ENCODE assay signal across 22 mouse cellular contexts in genomic region chr3:109164644-109165043, GRCm38 (mm10). TPM values are rescaled to one million over a fixed set of nuclear protein-coding genes. Genes with fewer than 3 reads are reported as not detected.
A peak's percentile ranks its signal among the peaks of the same experiment; 100 is the strongest.
DNase-seq lines count a peak whose midpoint lies in the region; ATAC-seq and TF ChIP-seq lines count a peak whose summit lies in the region.
"Had no signal": no experiment of that assay in that cellular context is flagged by ENCODE, and none has a peak within 500 bp of the region (broad histone marks: within the 10 kb centered on the region; RNA-seq: fewer than 3 reads in every experiment).

No protein-coding gene starts in this region.

- no peak overlapping the region for H3K9ac ChIP-seq in hindbrain, embryonic 14.5 days
- H3K9ac ChIP-seq in hindbrain, postnatal 0 days (replicated peaks; ENCODE audit: low read length): no peak overlapping the region
- H3K9ac ChIP-seq: embryonic facial prominence, embryonic 15.5 days; forebrain, embryonic 12.5 days; hindbrain, embryonic 13.5 days had no signal

- DNase-seq in hindbrain, embryonic 14.5 days (ENCODE audit: low spot score): no peak
- no peak for DNase-seq in hindbrain, postnatal 0 days (ENCODE audit: low spot score)
- peak; percentile 81 for DNase-seq in Muller cell, postnatal 12 days (ENCODE audit: inconsistent ontology term)
- DNase-seq in fibroblast of lung, adult 2 months (ENCODE audit: low read depth): peak; percentile 41
- DNase-seq in kidney, adult 9 months: no peak
- no peak for DNase-seq in gastrocnemius, adult 2 months
- no peak for DNase-seq in left cerebral cortex, adult 11 months (ENCODE audit: low spot score)
- DNase-seq: adrenal gland, postnatal 25 days; B cell, adult 2 months; cerebellum, adult 11 months; cerebellum, adult 8-10 months; cerebellum, postnatal 14 days; embryo, embryonic 11 days; gastrocnemius, postnatal 14 days; heart, postnatal 14 days had no signal

- TF ChIP-seq CTCF in hindbrain, postnatal 0 days (IDR thresholded peaks at IDR 0.05; ENCODE audit: low read depth): no peak
- no peak for TF ChIP-seq CTCF in gastrocnemius, adult 2 months (IDR thresholded peaks at IDR 0.05)

- no peak overlapping the region for H3K4me3 ChIP-seq in hindbrain, embryonic 14.5 days (replicated peaks; ENCODE audit: low read length)
- H3K4me3 ChIP-seq in hindbrain, postnatal 0 days (ENCODE audit: low read length): no peak overlapping the region
- no peak overlapping the region for H3K4me3 ChIP-seq in gastrocnemius, adult 2 months
- H3K4me3 ChIP-seq: embryonic facial prominence, embryonic 15.5 days; forebrain, embryonic 12.5 days; hindbrain, embryonic 13.5 days had no signal

- no peaks in the 10 kb centered on the region for H3K4me1 ChIP-seq in hindbrain, embryonic 14.5 days (replicated peaks; ENCODE audit: control insufficient read depth, insufficient read depth, low read length)
- no peaks in the 10 kb centered on the region for H3K4me1 ChIP-seq in hindbrain, postnatal 0 days (ENCODE audit: insufficient read depth, low read length)
- H3K4me1 ChIP-seq: embryonic facial prominence, embryonic 15.5 days; forebrain, embryonic 12.5 days; hindbrain, embryonic 13.5 days had no signal

- no peak overlapping the region for H3K4me2 ChIP-seq in hindbrain, embryonic 14.5 days (replicated peaks)
- no peak overlapping the region for H3K4me2 ChIP-seq in hindbrain, postnatal 0 days (ENCODE audit: low read depth, low read length)
- H3K4me2 ChIP-seq: embryonic facial prominence, embryonic 15.5 days; forebrain, embryonic 12.5 days; hindbrain, embryonic 13.5 days had no signal

- ATAC-seq in hindbrain, embryonic 14.5 days (ENCODE audit: low FRiP score): 0 out of 2 replicates have a peak, but pooled peaks have one; percentile 21
- no peak for ATAC-seq in hindbrain, postnatal 0 days
- ATAC-seq: CD4-positive, CD25-positive, alpha-beta regulatory T cell, adult 4 months; forebrain, embryonic 16.5 days; intestine, embryonic 16.5 days had no signal

- no peaks in the 10 kb centered on the region for H3K27me3 ChIP-seq in hindbrain, embryonic 14.5 days (ENCODE audit: control insufficient read depth, insufficient read depth, low read length)
- H3K27me3 ChIP-seq in hindbrain, postnatal 0 days (ENCODE audit: insufficient read depth, low read length): no peaks in the 10 kb centered on the region
- H3K27me3 ChIP-seq: embryonic facial prominence, embryonic 15.5 days; forebrain, embryonic 12.5 days; hindbrain, embryonic 13.5 days had no signal

- H3K9me3 ChIP-seq in hindbrain, embryonic 14.5 days (ENCODE audit: control insufficient read depth, low read length): no peaks in the 10 kb centered on the region
- H3K9me3 ChIP-seq in hindbrain, postnatal 0 days (ENCODE audit: low read length): no peaks in the 10 kb centered on the region
- H3K9me3 ChIP-seq: embryonic facial prominence, embryonic 15.5 days; forebrain, embryonic 12.5 days; hindbrain, embryonic 13.5 days had no signal

- no peak overlapping the region for H3K27ac ChIP-seq in hindbrain, embryonic 14.5 days
- no peak overlapping the region for H3K27ac ChIP-seq in hindbrain, postnatal 0 days
- no peak overlapping the region for H3K27ac ChIP-seq in gastrocnemius, adult 2 months
- H3K27ac ChIP-seq: embryonic facial prominence, embryonic 15.5 days; forebrain, embryonic 12.5 days; hindbrain, embryonic 13.5 days had no signal

- intact Hi-C loops in gastrocnemius, adult 2 months (cut with DNase I): no loop called here

- H3K36me3 ChIP-seq in hindbrain, embryonic 14.5 days (replicated peaks; ENCODE audit: control insufficient read depth, insufficient read depth): 0 out of 2 replicates have a peak, but pooled peaks cover 4% of the 10 kb centered on the region
- H3K36me3 ChIP-seq in hindbrain, postnatal 0 days (ENCODE audit: insufficient read depth, low read length): no peaks in the 10 kb centered on the region
- H3K36me3 ChIP-seq: G1E; hindbrain, embryonic 13.5 days had no signal

- 81% methylated on average over 1 of the region's 1 CpGs for WGBS in hindbrain, embryonic 14.5 days
- 65% methylated on average over 1 of the region's 1 CpGs for WGBS in hindbrain, postnatal 0 days

RNA-seq across cellular contexts. Expression of gene Slc25a24, which starts 41.7 kb away (rescaled TPM):
- polyA plus RNA-seq in hindbrain, embryonic 14.5 days (2014; fragmentation: Nextera tagmentation; extraction: Ambion mirVana): 5.1 and 5.8 TPM in 2 replicates
- 3.0 TPM in 2 replicates for total RNA-seq in hindbrain, postnatal 0 days (2014; rRNA removed)
- polyA plus RNA-seq in hindbrain, postnatal 0 days (2015; fragmentation: Nextera tagmentation; extraction: Ambion mirVana): 3.1 and 3.4 TPM in 2 replicates
- total RNA-seq in gastrocnemius, adult 2 months (2021): 1 to 10 TPM; 2.8 to 4.9 TPM
- polyA plus RNA-seq: G1E had no signal

Comparison
In these comparisons a context has a peak if more than half of its experiments do, and no peak if none do; other contexts are left out.
1. DNase-seq: peak in Muller cell, postnatal 12 days (single experiment) and fibroblast of lung, adult 2 months (single experiment); none in hindbrain, embryonic 14.5 days (single experiment), hindbrain, postnatal 0 days (single experiment), kidney, adult 9 months (single experiment), gastrocnemius, adult 2 months (single experiment) and left cerebral cortex, adult 11 months (single experiment).